Mouse (Mus musculus): ENCODE results near the gene Myo6. TPM values are rescaled to one million over a fixed set of nuclear protein-coding genes. Genes with fewer than 3 reads are reported as not detected.

Myo6 gene
- total RNA-seq, 2 experiments from 2014 or later: 57.5 to 60.0 TPM

- intact Hi-C loops (cut with DNase I): no loop called here
Measured at GRCm38 (mm10) chr9:80176696-80177478, 12.1 kb downstream of the Myo6 start.

DNA sequence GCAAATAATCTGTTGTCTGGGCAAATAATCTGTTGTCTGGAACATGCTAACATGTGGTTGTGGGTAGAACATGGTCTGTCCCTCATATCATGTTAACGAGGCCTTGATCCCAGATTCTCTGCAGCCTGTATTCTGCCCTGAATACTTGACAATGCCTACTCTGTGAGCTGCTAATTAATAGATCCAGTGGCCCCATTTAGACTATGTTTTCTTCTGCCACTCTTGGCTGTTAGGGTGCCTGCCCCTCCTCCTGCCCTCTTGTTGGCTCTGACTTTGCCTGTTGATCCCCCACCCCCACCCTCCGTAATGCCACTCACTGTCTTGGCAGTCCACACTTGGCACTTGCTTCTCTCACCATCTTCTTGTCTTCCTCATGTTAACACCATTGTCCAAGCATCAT lies 13.8 kb downstream of the Myo6 start:
- intact Hi-C loops (cut with DNase I): no loop called here
- DNase-seq (ENCODE audit: low spot score in 2 of 2): peak in 1 of 2 experiments; percentile 25

More at GRCm38 (mm10) chr9:80176696-80177478, 12.1 kb downstream of the Myo6 start:
- no peak for DNase-seq (ENCODE audit: low spot score in 2 of 2)

GRCm38 (mm10) chr9:80179688-80180087 lies 14.9 kb downstream of the Myo6 start:
- no peak for DNase-seq (ENCODE audit: low spot score in 2 of 2)
- intact Hi-C loops (cut with DNase I): no loop called here

GRCm38 (mm10) chr9:80180771-80181170 lies 15.9 kb downstream of the Myo6 start:
- DNase-seq (ENCODE audit: low spot score in 2 of 2): no peak
- intact Hi-C loops (cut with DNase I): no loop called here

- no peak for DNase-seq (ENCODE audit: low spot score in 2 of 2)
- intact Hi-C loops (cut with DNase I): no loop called here
Measured at GRCm38 (mm10) chr9:80181692-80182091, 16.9 kb downstream of the Myo6 start.

DNA sequence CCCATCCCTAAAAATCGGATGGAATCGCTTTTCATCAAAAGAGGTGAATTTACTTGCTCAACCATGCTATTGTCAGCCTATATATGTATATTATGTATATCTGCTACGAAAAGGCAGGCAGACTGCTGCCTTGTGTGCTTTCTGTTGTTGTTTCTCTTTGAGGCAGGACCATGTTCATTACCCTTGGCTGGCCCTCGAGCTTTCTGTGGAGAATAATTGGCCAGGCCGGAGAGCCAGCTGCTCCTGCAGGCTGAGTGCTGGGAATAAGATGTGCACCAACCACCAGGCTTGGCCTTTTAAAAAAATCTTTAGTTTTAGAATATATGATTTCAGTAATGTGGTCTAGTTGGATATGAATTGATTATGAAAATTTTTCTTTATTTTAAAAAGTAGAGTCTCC lies 19.3 kb downstream of the Myo6 start:
- intact Hi-C loops (cut with DNase I): no loop called here
- DNase-seq (ENCODE audit: low spot score in 2 of 2): no peak

DNA sequence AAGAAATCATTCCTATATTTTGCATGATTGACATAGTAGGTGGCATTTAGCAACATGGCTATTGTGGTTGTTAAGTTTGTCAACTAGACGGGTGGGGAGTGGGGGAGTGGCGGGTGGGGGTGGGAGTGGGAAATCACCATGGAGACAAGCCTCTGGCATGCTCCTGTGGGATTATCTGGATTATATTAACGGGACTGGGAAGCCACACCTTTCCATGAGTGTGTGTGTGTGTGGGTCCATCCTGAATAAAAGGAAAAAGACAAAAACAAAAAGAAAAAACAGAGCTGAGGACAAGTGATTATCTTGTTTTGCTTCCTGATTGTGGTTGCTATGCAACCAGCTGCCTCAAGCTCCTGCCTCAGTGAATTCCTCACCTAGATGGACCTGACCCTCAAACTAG lies 20.9 kb downstream of the Myo6 start:
- intact Hi-C loops (cut with DNase I): no loop called here
- DNase-seq (ENCODE audit: low spot score in 2 of 2): no peak

DNA sequence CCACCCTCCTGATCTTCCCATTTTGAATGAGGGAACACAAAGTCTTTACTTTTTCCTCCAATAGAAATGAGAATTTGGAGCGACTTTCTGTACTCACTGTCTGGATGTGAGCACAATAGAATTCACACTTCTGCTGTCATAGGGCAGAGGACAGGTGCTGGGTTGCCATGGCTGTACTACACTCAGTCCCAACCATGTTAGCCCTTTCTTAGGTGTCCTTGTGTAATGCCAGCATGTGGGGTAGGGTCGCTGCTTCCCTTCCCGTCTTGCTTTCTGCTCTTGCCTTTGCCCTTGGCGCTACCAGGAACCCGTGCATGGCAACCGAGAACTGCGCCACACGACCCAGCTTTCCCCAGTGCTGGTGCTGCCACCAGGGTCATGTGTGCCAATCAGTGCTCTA lies 21.9 kb downstream of the Myo6 start:
- DNase-seq (ENCODE audit: low spot score in 2 of 2): no peak
- intact Hi-C loops (cut with DNase I): no loop called here

DNA sequence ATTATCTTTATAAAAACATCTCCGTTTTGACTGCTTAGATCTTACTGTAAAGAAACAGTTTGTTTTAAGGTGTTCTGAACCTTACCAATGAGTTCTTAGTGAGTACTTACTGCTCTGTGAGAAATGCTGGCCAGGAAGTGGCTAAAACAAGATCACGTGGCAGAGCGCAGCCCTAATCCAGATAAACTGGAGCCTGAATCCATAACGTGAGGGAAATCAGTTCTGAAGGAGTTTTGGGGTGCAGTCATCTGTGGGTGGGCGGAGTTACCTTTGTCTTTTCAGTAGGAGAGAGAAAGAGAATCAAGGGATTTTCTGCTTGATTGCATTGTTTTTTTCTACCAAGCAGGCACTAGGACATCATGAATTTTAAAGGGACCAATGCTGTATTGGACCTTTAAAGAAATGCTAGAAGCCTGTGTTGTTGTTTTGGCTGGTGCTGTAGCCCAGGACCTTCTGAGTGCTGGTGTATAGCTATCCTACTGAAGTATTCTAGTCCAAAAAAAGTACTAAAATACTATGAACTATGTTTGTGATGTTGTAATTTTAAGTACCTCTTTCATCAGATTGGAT lies 23.6 kb downstream of the Myo6 start:
- DNase-seq (ENCODE audit: low spot score in 2 of 2): no peak
- intact Hi-C loops (cut with DNase I): no loop called here

DNA sequence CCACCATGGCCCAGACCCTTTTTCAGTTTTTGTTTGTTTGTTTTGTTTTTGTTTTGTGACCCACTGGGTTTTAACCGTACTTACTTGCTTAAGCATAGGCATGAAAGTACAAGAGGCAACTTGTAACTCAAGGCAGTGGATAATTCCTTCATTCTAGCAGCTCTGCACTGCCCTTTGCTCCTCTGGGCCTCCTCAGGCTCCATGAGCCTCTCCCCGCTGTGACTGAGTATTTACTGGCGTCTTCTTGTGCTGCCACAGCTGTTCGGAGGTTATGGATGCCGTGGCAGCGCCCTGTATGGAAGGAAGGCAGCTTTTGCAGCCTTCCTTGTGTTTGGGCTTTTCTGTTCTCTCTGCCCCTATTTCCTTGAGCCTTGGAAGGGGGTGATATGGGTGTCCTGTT lies 26.4 kb downstream of the Myo6 start:
- intact Hi-C loops (cut with DNase I): no loop called here
- DNase-seq (ENCODE audit: low spot score in 2 of 2): no peak

GRCm38 (mm10) chr9:80192324-80192723 lies 27.5 kb downstream of the Myo6 start:
- intact Hi-C loops (cut with DNase I): no loop called here
- no peak for DNase-seq (ENCODE audit: low spot score in 2 of 2)

DNA sequence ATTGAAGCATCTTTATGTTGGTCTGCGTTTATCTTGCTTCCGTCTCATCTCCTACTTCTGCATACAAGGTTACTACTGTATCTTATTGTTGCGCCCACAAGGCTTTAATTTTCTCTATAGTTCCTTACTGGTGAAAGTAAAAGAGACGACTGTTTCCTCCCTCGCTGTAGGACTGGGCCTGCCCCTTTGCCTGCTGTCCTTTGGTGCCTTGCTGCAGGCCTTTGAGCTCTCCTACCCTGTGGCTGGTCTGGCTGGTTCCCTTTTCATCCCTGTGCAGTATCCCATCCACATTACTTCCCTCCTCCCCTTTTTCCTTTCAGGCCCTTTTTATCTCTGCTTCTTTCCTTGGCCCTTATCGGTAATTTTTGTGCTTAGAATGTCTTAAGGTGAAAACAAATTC lies 29.6 kb downstream of the Myo6 start:
- DNase-seq (ENCODE audit: low spot score in 2 of 2): no peak
- intact Hi-C loops (cut with DNase I): no loop called here

DNA sequence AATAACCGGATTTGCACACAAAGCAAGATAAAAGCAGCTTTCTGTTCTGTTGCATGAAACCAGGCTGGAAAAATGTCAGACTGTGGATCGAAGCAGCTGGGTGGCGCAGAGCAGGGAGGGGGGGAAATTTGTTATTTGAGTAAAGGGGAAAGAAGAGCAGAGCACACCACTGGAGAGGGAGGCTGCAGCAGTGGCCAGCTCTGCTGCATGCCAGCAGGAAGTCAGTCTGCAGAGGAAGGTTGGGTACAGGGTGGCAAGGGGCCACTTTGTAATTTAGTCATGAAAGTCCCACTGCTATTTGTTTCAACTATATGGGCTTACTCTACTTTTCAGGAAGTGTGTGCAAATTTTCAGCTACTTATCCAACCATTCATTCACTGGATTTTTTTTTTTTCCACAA lies 31.3 kb downstream of the Myo6 start:
- intact Hi-C loops (cut with DNase I): no loop called here
- DNase-seq (ENCODE audit: low spot score in 2 of 2): no peak

DNA sequence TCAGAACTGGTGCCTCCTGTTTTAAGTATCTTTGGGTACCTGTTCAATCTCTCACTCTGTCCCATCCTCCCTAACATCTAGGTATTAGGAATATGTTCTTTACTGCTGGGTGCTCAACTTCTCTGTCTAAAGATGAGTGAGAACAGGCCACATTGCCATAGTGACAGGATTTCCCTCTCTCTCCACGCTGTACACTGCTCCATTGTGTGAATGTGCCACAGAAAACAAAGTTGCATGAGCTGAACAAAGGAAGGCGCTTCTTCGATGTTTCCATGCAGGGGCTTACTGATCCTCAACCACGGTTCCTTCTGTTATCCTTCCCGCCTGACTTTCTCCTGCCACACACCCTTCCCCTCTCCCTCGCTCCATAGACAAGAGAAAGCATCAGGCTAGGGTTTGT lies 32.4 kb downstream of the Myo6 start:
- DNase-seq (ENCODE audit: low spot score in 2 of 2): no peak
- intact Hi-C loops (cut with DNase I): no loop called here

DNA sequence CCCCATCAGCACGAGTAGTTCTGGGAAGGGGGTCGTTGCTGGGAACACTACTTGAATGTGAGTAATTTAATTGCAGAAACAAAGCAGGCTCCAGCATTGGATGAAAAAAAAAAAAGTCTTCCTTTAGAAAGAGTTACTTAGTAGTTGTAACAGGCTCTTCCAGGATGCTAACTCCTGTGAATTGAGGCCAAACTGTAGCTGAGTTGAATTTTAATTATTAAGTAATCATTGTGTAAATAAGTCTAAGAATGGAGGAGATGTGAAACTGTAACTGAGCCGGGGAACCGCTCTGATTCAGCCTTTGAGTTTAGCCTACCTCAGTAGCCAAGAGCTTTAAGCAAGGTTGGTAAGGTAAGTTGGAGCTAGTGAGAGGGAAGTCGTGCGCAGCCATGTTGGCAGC lies 36.0 kb downstream of the Myo6 start:
- intact Hi-C loops (cut with DNase I): loop anchor here (5.0 kb wide), 1 partner anchor 34 kb away; the partner anchor contains the start of gene Myo6
- no peak for DNase-seq (ENCODE audit: low spot score in 2 of 2)

DNA sequence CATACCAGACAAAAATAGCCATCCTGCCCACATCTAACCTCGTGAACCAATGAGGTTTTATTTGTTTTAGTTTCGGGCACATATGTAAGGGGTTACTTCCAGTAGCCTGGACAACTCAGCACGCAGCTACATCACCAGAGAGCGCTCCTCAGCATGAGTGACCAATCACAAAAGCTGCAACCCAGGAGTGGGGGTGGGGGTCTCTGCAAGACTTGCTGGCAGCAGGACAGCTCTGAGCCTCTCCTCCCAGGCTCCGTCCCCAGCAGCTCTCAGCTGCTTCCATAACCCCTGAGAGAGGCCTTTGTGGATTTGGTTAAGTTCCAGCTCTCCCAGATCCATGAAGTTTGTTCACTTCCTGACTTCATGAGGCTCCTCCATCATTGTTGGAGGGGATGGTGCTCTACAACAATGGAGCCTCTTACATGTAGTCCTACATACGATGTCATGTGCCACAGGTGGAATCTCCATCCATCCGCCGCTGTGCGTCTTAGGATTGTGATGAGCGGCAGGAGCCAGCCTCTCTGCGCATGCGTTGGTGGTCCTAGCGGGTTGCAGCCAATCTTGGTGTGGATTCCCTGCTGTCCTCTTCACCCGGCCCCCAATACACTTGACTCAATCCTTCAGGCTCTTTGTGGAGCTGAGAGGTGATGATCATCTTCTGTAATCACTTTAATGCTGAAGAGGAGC lies 37.7 kb downstream of the Myo6 start:
- DNase-seq (ENCODE audit: low spot score in 2 of 2): peak in 1 of 2 experiments; percentile 26
- intact Hi-C loops (cut with DNase I): loop anchor here (5.0 kb wide), 1 partner anchor 35 kb away; the partner anchor contains the start of gene Myo6

DNA sequence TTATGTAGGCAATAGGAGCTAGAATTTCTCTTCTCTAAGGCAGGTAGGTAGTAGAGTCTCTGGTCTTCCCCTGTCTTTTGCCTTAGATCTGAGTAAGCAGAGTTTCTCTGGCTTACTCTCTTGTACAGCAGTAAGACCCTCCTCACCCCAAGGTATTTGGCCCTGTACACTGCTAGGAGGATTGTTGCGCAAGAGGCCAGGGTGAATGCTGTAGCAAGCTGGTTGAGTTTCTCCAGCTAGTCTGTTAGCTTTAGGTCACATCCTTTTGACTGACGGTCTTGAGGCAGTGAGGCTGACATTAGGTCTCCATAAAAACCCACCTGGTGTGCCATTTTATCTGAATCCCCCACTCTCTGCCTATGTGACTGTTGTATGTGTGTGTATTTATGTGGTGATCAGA lies 43.9 kb downstream of the Myo6 start:
- intact Hi-C loops (cut with DNase I): no loop called here
- DNase-seq (ENCODE audit: low spot score in 2 of 2): no peak

DNA sequence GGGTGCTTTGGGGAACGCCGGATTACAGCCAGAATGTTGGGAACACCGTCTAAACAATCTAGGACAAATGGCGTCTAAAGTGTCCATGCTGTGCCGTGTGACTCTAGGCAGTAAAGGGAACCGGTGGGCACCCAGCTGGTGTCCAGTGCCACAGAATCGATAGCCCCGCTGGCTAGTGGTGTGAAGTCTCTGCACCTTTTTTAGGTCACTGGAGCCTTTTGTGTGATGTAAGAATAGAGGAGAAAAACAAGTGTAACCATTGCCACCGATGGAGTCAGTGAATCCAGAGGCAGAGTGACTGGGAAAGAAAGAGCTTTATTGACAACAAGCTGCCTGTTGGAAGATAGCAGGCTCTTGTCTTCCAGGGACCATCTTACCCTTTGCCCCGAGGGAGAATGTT lies 44.6 kb downstream of the Myo6 start:
- intact Hi-C loops (cut with DNase I): no loop called here
- DNase-seq (ENCODE audit: low spot score in 2 of 2): no peak

- intact Hi-C loops (cut with DNase I): no loop called here
- no peak for DNase-seq (ENCODE audit: low spot score in 2 of 2)
Measured at GRCm38 (mm10) chr9:80210096-80210495, 45.3 kb downstream of the Myo6 start.

DNA sequence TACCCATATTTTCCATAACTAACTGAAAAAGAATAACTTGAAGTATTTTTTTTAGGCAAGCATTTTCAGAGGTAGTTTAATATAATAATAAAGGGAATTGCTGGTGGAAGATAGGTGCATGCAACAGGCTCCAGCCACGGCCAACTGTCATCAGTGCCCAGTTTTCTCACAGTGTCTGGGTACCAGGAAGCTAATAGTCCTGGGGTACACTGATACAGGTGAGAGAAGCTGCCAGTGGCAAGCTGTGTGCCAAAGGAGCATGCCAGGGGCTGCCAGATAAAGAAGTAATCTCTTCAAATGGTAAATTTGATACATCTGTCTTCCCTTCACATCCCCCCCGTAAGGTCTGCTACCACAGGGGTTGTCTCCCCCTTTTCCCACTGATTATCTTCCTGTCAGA lies 48.6 kb downstream of the Myo6 start:
- DNase-seq (ENCODE audit: low spot score in 2 of 2): no peak
- intact Hi-C loops (cut with DNase I): no loop called here

GRCm38 (mm10) chr9:80215502-80215901 lies 50.7 kb downstream of the Myo6 start:
- no peak for DNase-seq (ENCODE audit: low spot score in 2 of 2)
- intact Hi-C loops (cut with DNase I): no loop called here

Data from left cerebral cortex, postnatal 14 days (tissue).